Mouse (Mus musculus) mouse trophoblast stem cell (cell line): ENCODE measurements around the gene Ptma.
"Not testable (repeated sequence)": the region's sequence is repeated elsewhere in the genome, so short reads cannot be mapped to it uniquely, and the experiment has no call there.

Experiments used
- in situ Hi-C, 2 experiments: fragments of 300-500 bp; cut with MseI, MboI; formaldehyde crosslinking; loops; 2 replicates in 1 of 2; 3 replicates in 1 of 2; pipeline ENCODE4 v1.15.1; 2025

Ptma gene

GRCm38 (mm10) chr1:86539583-86539982, 13.1 kb downstream of the Ptma start:
- in situ Hi-C loops: not testable (repeated sequence)

- in situ Hi-C loops: no loop called here
These were observed 16.1 kb downstream of the Ptma start for GRCm38 (mm10) chr1:86542584-86542983.

GRCm38 (mm10) chr1:86546797-86547196, 20.3 kb downstream of the Ptma start:
- in situ Hi-C loops: no loop called here

- in situ Hi-C loops: no loop called here
These were observed 24.8 kb downstream of the Ptma start for GRCm38 (mm10) chr1:86551299-86551698.

GRCm38 (mm10) chr1:86551877-86552276, 25.4 kb downstream of the Ptma start:
- in situ Hi-C loops: no loop called here

GRCm38 (mm10) chr1:86555665-86556064, 29.1 kb downstream of the Ptma start:
- in situ Hi-C loops: no loop called here

GRCm38 (mm10) chr1:86557872-86558271, 31.3 kb downstream of the Ptma start:
- in situ Hi-C loops: no loop called here

GRCm38 (mm10) chr1:86559232-86559631, 32.7 kb downstream of the Ptma start:
- in situ Hi-C loops: no loop called here

GRCm38 (mm10) chr1:86562663-86563062, 36.1 kb downstream of the Ptma start:
- in situ Hi-C loops: no loop called here

- in situ Hi-C loops: no loop called here
These were observed 41.9 kb downstream of the Ptma start for GRCm38 (mm10) chr1:86568409-86568808.

GRCm38 (mm10) chr1:86569292-86569860, 42.9 kb downstream of the Ptma start:
- in situ Hi-C loops: no loop called here

- in situ Hi-C loops: no loop called here
These were observed 44.9 kb downstream of the Ptma start for GRCm38 (mm10) chr1:86571381-86571780.

- in situ Hi-C loops: no loop called here
These were observed 45.4 kb downstream of the Ptma start for GRCm38 (mm10) chr1:86571941-86572340.
